Mouse (Mus musculus): ENCODE data around the gene Gpc2.

- TF ChIP-seq POLR2A (IDR thresholded peaks at IDR 0.05; ENCODE audit: insufficient read length, low read depth) (no peak), SRF (IDR thresholded peaks at IDR 0.05; ENCODE audit: control insufficient read depth, insufficient read length, low read depth) (no peak), USF1 (IDR thresholded peaks at IDR 0.05; ENCODE audit: low read depth) (no peak), TCF3 (IDR thresholded peaks at IDR 0.05; ENCODE audit: insufficient read length, low read depth) (no peak)
These were observed 23.7 kb downstream of the Gpc2 start for GRCm38 (mm10) chr5:138256094-138256467.

All from myocyte (in vitro differentiated cells).